Mouse (Mus musculus) lung, embryonic 15.5 days (tissue): Measurements from ENCODE around the gene Olfr1168. TPM values are rescaled to one million over a fixed set of nuclear protein-coding genes. Genes with fewer than 3 reads are reported as not detected.
"Not testable (repeated sequence)": the region's sequence is repeated elsewhere in the genome, so short reads cannot be mapped to it uniquely, and the experiment has no call there.

Experiments used
- ATAC-seq: fragments of 200-750 bp; cut with Nextera tagmentation; 2 replicates; pipeline ENCODE4 v1.8.0; 2017; ENCODE audit warnings: moderate number of reproducible peaks, borderline replicate concordance; ENCODE audit not compliant: low FRiP score, low TSS enrichment; ENCODE audit errors: extremely low read depth
- H3K27ac ChIP-seq: fragments of 300-500 bp; sonication (generic); 2 replicates; pipeline ENCODE4 v1.5.1; 2015; ENCODE audit warnings: moderate library complexity, mild to moderate bottlenecking, inconsistent platforms
- H3K27me3 ChIP-seq: fragments of 300-500 bp; sonication (generic); 2 replicates; pipeline ENCODE4 v1.6.1; 2015; ENCODE audit warnings: inconsistent platforms
- H3K36me3 ChIP-seq: fragments of 300-500 bp; sonication (generic); 2 replicates; pipeline ENCODE4 v1.6.1; 2015; ENCODE audit warnings: inconsistent platforms
- H3K4me1 ChIP-seq: fragments of 300-500 bp; sonication (generic); 2 replicates; pipeline ENCODE4 v1.6.1; 2015; ENCODE audit warnings: inconsistent platforms
- H3K4me2 ChIP-seq: fragments of 300-500 bp; sonication (generic); 2 replicates; pipeline ENCODE4 v1.6.1; 2015; ENCODE audit warnings: inconsistent platforms, mild to moderate bottlenecking, moderate library complexity
- H3K4me3 ChIP-seq: fragments of 300-500 bp; sonication (generic); 2 replicates; pipeline ENCODE4 v1.5.1; 2015; ENCODE audit warnings: mild to moderate bottlenecking, inconsistent platforms
- H3K9ac ChIP-seq: fragments of 300-500 bp; sonication (generic); 2 replicates; pipeline ENCODE4 v1.6.1; 2015; ENCODE audit warnings: inconsistent platforms
- H3K9me3 ChIP-seq: fragments of 300-500 bp; sonication (generic); 2 replicates; pipeline ENCODE4 v1.6.1; 2016; ENCODE audit warnings: inconsistent platforms
- whole genome bisulfite sequencing: fragments of 180-500 bp; shearing (Covaris S2); methylation state at CpG from one replicate; pipeline ENCODE4 v1.1.7; 2015; 5-methylcytosine and 5-hydroxymethylcytosine counted together
- polyA plus RNA-seq: library from polyadenylated mRNA; unstranded; fragments of >200 nt; fragmentation: Nextera tagmentation; extraction: Ambion mirVana; gene quantifications from 2 replicates; pipeline ENCODE4 v1.2.1, GENCODE M21; 2015

The Olfr1168 gene
- polyA plus RNA-seq = not detected in 2 replicates

DNA sequence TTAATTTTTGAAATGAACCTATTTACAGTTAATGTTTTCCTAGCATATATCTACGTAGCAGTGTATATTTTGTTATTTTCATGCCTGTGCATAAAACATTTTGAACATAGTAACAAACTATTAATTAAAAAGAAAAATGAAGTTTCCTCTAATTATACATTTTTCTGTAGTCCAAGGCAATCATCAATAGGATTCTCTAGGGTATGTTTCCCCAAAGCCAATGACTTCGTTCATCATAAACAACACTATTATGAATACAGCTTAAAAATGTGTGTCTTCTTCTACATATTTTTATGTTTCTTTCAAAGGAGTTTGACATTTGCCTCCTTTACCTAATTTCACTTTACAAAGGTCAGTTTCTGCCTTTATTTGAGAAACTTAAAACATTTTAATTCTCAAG, at the start of gene Olfr1168:
TSS of gene Olfr1168 (plus strand) at position 301 of the 400 bp plus-strand sequence.
- Histone ChIP-seq H3K27ac (no peak within 1 kb of the TSS), H3K36me3 (no peaks in the 10 kb centered on the region), H3K4me1 (no peaks in the 10 kb centered on the region), H3K4me2 (no peak within 1 kb of the TSS), H3K9ac (no peak within 1 kb of the TSS), H3K4me3 (no peak within 1 kb of the TSS), H3K27me3 (no peaks in the 10 kb centered on the region), H3K9me3 (no peaks in the 10 kb centered on the region)
- no peak for ATAC-seq
- WGBS = 85% methylated on average over 2 of the region's 2 CpGs

DNA sequence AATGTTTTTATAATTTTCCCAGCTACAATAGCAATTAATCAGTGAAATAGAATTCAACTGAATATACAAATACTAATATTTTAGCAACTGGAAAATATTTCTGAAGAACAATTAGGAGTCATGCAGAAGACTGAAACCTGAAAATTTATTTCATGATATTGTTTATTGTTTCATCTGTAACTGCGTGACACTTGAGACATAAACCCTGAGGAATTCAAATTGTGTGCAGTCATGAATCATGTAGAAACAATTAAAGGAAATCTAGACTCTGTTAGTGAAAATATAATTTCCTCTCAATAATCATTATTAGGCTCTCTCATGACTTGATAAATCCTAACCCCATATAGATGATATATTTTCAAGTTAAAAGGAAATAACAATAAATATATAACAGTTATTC, 26.6 kb upstream of the Olfr1168 start, which contains the start of gene Olfr1167:
TSS of gene Olfr1167 (minus strand) at position 101 of the 400 bp plus-strand sequence.
- H3K36me3 ChIP-seq, H3K27ac ChIP-seq, H3K9ac ChIP-seq, ATAC-seq, H3K4me1 ChIP-seq, H3K9me3 ChIP-seq, H3K4me3 ChIP-seq, H3K4me2 ChIP-seq, H3K27me3 ChIP-seq: not testable (repeated sequence)
- 60% methylated on average over 1 of the region's 1 CpGs for WGBS

DNA sequence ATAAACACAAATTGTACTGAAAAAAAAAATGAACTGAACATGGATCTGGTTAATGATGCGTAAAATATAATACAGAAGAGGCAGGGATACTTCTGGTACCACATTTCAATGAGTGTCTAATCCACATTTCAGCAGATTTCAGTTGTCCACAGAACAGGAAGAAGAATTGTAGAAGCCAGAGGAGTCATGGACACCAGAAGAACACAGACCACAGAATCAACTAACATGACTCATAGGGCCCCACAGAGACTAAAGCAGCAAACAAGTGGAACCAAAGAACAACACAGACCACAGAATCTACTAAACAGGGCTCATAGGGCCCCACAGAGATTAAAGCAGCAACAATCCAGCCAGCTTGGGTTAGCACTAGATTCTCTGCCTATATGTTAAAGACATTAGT, 39.1 kb downstream of the Olfr1168 start:
- Histone ChIP-seq H3K4me3 (no peak overlapping the region), H3K27me3 (no peaks in the 10 kb centered on the region), H3K4me2 (no peak overlapping the region), H3K4me1 (no peaks in the 10 kb centered on the region), H3K27ac (no peak overlapping the region), H3K9ac (no peak overlapping the region), H3K9me3 (no peaks in the 10 kb centered on the region), H3K36me3 (no peaks in the 10 kb centered on the region)
- no peak for ATAC-seq
- WGBS = 93% methylated on average over 1 of the region's 1 CpGs

DNA sequence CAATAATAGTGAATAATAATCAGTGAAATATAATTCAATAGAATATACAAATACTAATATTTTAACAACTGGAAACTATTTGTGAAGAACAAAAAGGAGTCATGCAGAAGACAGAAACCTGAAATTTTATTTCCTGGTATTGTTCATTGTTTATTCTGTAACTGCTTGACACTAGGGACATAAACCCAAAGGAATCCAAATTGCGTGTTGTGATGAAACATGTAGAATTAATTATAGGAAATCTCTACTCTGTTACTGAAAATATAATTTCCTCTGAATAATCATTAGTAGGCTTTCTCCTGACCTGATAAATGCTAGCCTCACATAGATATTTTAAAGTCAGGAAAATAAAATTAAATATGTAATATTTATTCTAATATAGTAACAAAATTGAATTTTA, 46.6 kb downstream of the Olfr1168 start, which contains the start of gene Olfr1170:
TSS of gene Olfr1170 (minus strand) at position 101 of the 400 bp plus-strand sequence.
- no peak within 1 kb of the TSS for H3K9ac ChIP-seq
- no peak for ATAC-seq
- WGBS = 82% methylated on average over 1 of the region's 1 CpGs
- H3K36me3 ChIP-seq = no peaks in the 10 kb centered on the region
- H3K4me3 ChIP-seq = no peak within 1 kb of the TSS
- H3K27ac ChIP-seq = no peak within 1 kb of the TSS
- no peaks in the 10 kb centered on the region for H3K9me3 ChIP-seq
- H3K27me3 ChIP-seq = no peaks in the 10 kb centered on the region
- no peaks in the 10 kb centered on the region for H3K4me1 ChIP-seq
- no peak within 1 kb of the TSS for H3K4me2 ChIP-seq

Other genes starting within 250 kb of the Olfr1168 start
- gene Olfr1155, start 236.7 kb upstream of the Olfr1168 start, polyA plus RNA-seq = not detected in 2 replicates
- not detected in 2 replicates for gene Olfr1156, start 228.8 kb upstream of the Olfr1168 start, polyA plus RNA-seq
- gene Olfr1157, start 213.6 kb upstream of the Olfr1168 start, polyA plus RNA-seq = not detected in 2 replicates
- gene Olfr74, start 207.2 kb upstream of the Olfr1168 start, polyA plus RNA-seq = not detected in 2 replicates
- gene Olfr1158, start 191.8 kb upstream of the Olfr1168 start, polyA plus RNA-seq = not detected in 2 replicates
- not detected in 2 replicates for gene Olfr1160, start 173.6 kb upstream of the Olfr1168 start, polyA plus RNA-seq
- gene Olfr1161, start 159.1 kb upstream of the Olfr1168 start, polyA plus RNA-seq = not detected in 2 replicates
- 0.05 TPM in 1 of 2 replicates, not detected in the other for gene Olfr73, start 144.2 kb upstream of the Olfr1168 start, polyA plus RNA-seq
- gene Olfr1162, start 130.8 kb upstream of the Olfr1168 start, polyA plus RNA-seq = not detected in 2 replicates
- not detected in 2 replicates for gene Olfr1163, start 110.0 kb upstream of the Olfr1168 start, polyA plus RNA-seq
- gene Olfr1164, start 87.9 kb upstream of the Olfr1168 start, polyA plus RNA-seq = not detected in 2 replicates
- not detected in 2 replicates for gene Olfr1166, start 53.6 kb upstream of the Olfr1168 start, polyA plus RNA-seq
- not detected in 2 replicates for gene Olfr1167, start 26.7 kb upstream of the Olfr1168 start, polyA plus RNA-seq
- not detected in 2 replicates for gene Olfr1170, start 46.5 kb downstream of the Olfr1168 start, polyA plus RNA-seq
- not detected in 2 replicates for gene Olfr1173, start 98.0 kb downstream of the Olfr1168 start, polyA plus RNA-seq
- gene Olfr1174-ps, start 133.3 kb downstream of the Olfr1168 start, polyA plus RNA-seq = not detected in 2 replicates
- not detected in 2 replicates for gene Olfr1175-ps, start 145.3 kb downstream of the Olfr1168 start, polyA plus RNA-seq
- gene Olfr1176, start 154.8 kb downstream of the Olfr1168 start, polyA plus RNA-seq = not detected in 2 replicates
- not detected in 2 replicates for gene Olfr1177-ps, start 164.6 kb downstream of the Olfr1168 start, polyA plus RNA-seq
- gene Olfr1178, start 205.2 kb downstream of the Olfr1168 start, polyA plus RNA-seq = not detected in 2 replicates
- not detected in 2 replicates for gene Olfr1179, start 224.6 kb downstream of the Olfr1168 start, polyA plus RNA-seq
- not detected in 2 replicates for gene Olfr1180, start 237.3 kb downstream of the Olfr1168 start, polyA plus RNA-seq
- not detected in 2 replicates for gene Olfr1181, start 244.3 kb downstream of the Olfr1168 start, polyA plus RNA-seq